In the genomic region with DNA sequence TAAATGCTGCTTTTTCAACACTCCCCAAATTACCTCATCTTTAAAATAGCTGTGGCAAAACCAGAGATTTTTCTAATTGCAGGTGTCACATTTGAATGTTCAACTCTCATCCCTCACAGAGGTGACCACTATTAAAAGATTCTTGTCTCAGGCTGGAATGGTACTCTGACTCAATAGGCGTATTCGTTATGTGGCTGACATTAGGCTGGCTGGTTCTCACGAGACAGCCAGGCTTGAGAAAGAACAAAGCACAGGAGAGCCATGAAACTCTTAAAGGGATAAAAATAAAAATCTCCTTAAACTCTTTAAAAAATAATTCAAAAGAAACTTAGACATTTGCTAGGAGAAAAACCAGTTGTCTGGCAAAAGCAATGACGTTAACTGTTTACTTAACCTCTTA, we compare ENCODE assay signal across 10 mouse cellular contexts. TPM values are rescaled to one million over a fixed set of nuclear protein-coding genes. Genes with fewer than 3 reads are reported as not detected.
DNase-seq lines count a peak whose midpoint lies in the region; ATAC-seq and TF ChIP-seq lines count a peak whose summit lies in the region.
"Had no signal": no experiment of that assay in that cellular context is flagged by ENCODE, and none has a peak within 500 bp of the region (broad histone marks: within the 10 kb centered on the region; RNA-seq: fewer than 3 reads in every experiment).

No protein-coding gene starts in this region.

- no peak overlapping the region; the same call in 1 of the 2 replicates for H3K4me3 ChIP-seq in forebrain, embryonic 13.5 days
- no peak overlapping the region for H3K4me3 ChIP-seq in forebrain, embryonic 11.5 days (ENCODE audit: low read depth, low read length)
- H3K4me3 ChIP-seq in kidney, adult 2 months (ENCODE audit: insufficient read depth, low read depth, low read length): no peak overlapping the region
- no peak overlapping the region; the same call in 1 of the 2 replicates for H3K4me3 ChIP-seq in testis, adult 2 months (ENCODE audit: control insufficient read depth, low read depth, low read length)

- 37% methylated on average over 4 of the region's 4 CpGs for WGBS in forebrain, embryonic 13.5 days
- 27% methylated on average over 4 of the region's 4 CpGs for WGBS in forebrain, embryonic 11.5 days
- 54% methylated on average over 4 of the region's 4 CpGs for WGBS in kidney, adult 2 months

- no peak for TF ChIP-seq CTCF in kidney, adult 2 months (conservative IDR thresholded peaks at IDR 0.05; ENCODE audit: insufficient read depth, insufficient read length, low read depth, low read length)
- TF ChIP-seq CTCF in testis, adult 2 months (IDR thresholded peaks at IDR 0.05; ENCODE audit: control insufficient read depth, insufficient read depth, insufficient replicate concordance, low read depth, low read length): no peak

- no peaks in the 10 kb centered on the region for H3K9me3 ChIP-seq in forebrain, embryonic 13.5 days (replicated peaks)
- no peaks in the 10 kb centered on the region for H3K9me3 ChIP-seq in forebrain, embryonic 11.5 days (ENCODE audit: control insufficient read depth, low read length)

- no peak overlapping the region for H3K27ac ChIP-seq in forebrain, embryonic 13.5 days
- no peak overlapping the region for H3K27ac ChIP-seq in forebrain, embryonic 11.5 days (ENCODE audit: low read depth, low read length)
- peak overlapping the region; percentile 98 for H3K27ac ChIP-seq in kidney, adult 2 months (ENCODE audit: insufficient read depth, low read depth, low read length)
- peak overlapping the region; percentile 55; the same call in 1 of the 2 replicates for H3K27ac ChIP-seq in testis, adult 2 months (ENCODE audit: control insufficient read depth, insufficient read depth, low read depth, low read length)

- H3K4me2 ChIP-seq in forebrain, embryonic 13.5 days: peak overlapping the region; percentile 84
- no peak overlapping the region; the same call in 1 of the 2 replicates for H3K4me2 ChIP-seq in forebrain, embryonic 11.5 days (ENCODE audit: low read depth, low read length, severe bottlenecking)

- no peak for ATAC-seq in forebrain, embryonic 13.5 days
- ATAC-seq in forebrain, embryonic 11.5 days (replicated peaks; ENCODE audit: low FRiP score): no peak

- no peak for TF ChIP-seq POLR2A in kidney, adult 2 months (IDR thresholded peaks at IDR 0.05; ENCODE audit: low read depth, low read length)
- TF ChIP-seq POLR2A in testis, adult 2 months (IDR thresholded peaks at IDR 0.05; ENCODE audit: control insufficient read depth, low read depth, low read length): no peak

- H3K27me3 ChIP-seq in forebrain, embryonic 13.5 days: no peaks in the 10 kb centered on the region
- H3K27me3 ChIP-seq in forebrain, embryonic 11.5 days (ENCODE audit: control insufficient read depth, insufficient read depth, low read length): no peaks in the 10 kb centered on the region
- H3K27me3 ChIP-seq in kidney, adult 2 months (replicated peaks; ENCODE audit: control insufficient read depth, insufficient read depth, low read length): no peaks in the 10 kb centered on the region
- H3K27me3 ChIP-seq in testis, adult 2 months (ENCODE audit: control insufficient read depth, insufficient read depth, low read length): no peaks in the 10 kb centered on the region

- H3K9ac ChIP-seq in forebrain, embryonic 13.5 days: no peak overlapping the region
- H3K9ac ChIP-seq in forebrain, embryonic 11.5 days (ENCODE audit: low read length): no peak overlapping the region

- DNase-seq in forebrain, embryonic 11.5 days (ENCODE audit: low spot score): no peak
- peak; percentile 10 for DNase-seq in kidney, adult 2 months
- no peak for DNase-seq in kidney, adult 11 months
- DNase-seq in testis, postnatal 14 days (ENCODE audit: low spot score): no peak
- DNase-seq in frontal cortex, postnatal 25 days (ENCODE audit: low spot score in 2 of 2): no peak
- DNase-seq in urinary bladder, postnatal 25 days (ENCODE audit: low spot score): no peak
- DNase-seq: adrenal gland, adult 2 months; gastrocnemius, adult 2 months had no signal

- no peaks in the 10 kb centered on the region for H3K36me3 ChIP-seq in forebrain, embryonic 13.5 days (ENCODE audit: poor library complexity, severe bottlenecking)
- H3K36me3 ChIP-seq in forebrain, embryonic 11.5 days (ENCODE audit: control insufficient read depth, insufficient read depth, low read length): no peaks in the 10 kb centered on the region
- no peaks in the 10 kb centered on the region for H3K36me3 ChIP-seq in kidney, adult 2 months (ENCODE audit: control insufficient read depth, insufficient read depth, low read length)
- no peaks in the 10 kb centered on the region for H3K36me3 ChIP-seq in testis, adult 2 months (ENCODE audit: control insufficient read depth, insufficient read depth, low read length)

- H3K4me1 ChIP-seq in forebrain, embryonic 13.5 days: peaks cover 25% of the 10 kb centered on the region
- peaks cover 2% of the 10 kb centered on the region; the same call in 1 of the 2 replicates for H3K4me1 ChIP-seq in forebrain, embryonic 11.5 days (replicated peaks; ENCODE audit: control insufficient read depth, insufficient read depth, low read length)
- H3K4me1 ChIP-seq in kidney, adult 2 months (ENCODE audit: control insufficient read depth, insufficient read depth, low read length): peaks cover 5% of the 10 kb centered on the region; the same call in 1 of the 2 replicates
- H3K4me1 ChIP-seq in testis, adult 2 months (ENCODE audit: control insufficient read depth, insufficient read depth, low read length): peaks cover 11% of the 10 kb centered on the region

RNA-seq across cellular contexts. Expression of gene Stk39, which starts 0.9 kb away (rescaled TPM):
- 27.7 and 28.2 TPM in 2 replicates for polyA plus RNA-seq in forebrain, embryonic 13.5 days (2015; fragmentation: Nextera tagmentation; extraction: Ambion mirVana)
- polyA plus RNA-seq in forebrain, embryonic 11.5 days (2014; fragmentation: Nextera tagmentation; extraction: Ambion mirVana): 45.1 and 52.4 TPM in 2 replicates
- 13.9 and 14.6 TPM in 2 replicates for polyA plus RNA-seq in kidney, adult 2 months (2012; rRNA removed)
- 118 and 142 TPM in 2 replicates for polyA plus RNA-seq in testis, adult 2 months (2012; rRNA removed)

Comparison
In these comparisons a context has a peak if more than half of its experiments do, and no peak if none do; other contexts are left out.
1. H3K27ac ChIP-seq: peak in kidney, adult 2 months (single experiment) and testis, adult 2 months (single experiment); none in forebrain, embryonic 13.5 days (single experiment) and forebrain, embryonic 11.5 days (single experiment).